Mouse (Mus musculus) heart, postnatal 0 days (tissue): ENCODE results near the gene Det1.

Experiments used
- CTCF ChIP-seq: IDR thresholded peaks from 2 replicates; pipeline ENCODE4 v1.5.1; 2016; ENCODE audit warnings: antibody characterized with exemption, control low read depth, low read depth
- EP300 ChIP-seq: IDR thresholded peaks from 2 replicates; pipeline ENCODE4 v1.6.1; 2016; ENCODE audit warnings: antibody characterized with exemption, low read depth

GRCm38 (mm10) chr7:78885404-78885803, 38.3 kb upstream of the Det1 start:
- TF ChIP-seq CTCF (no peak), EP300 (no peak)
